Mouse (Mus musculus) retina, postnatal 7 days (tissue): ENCODE data around the gene Unc93a.
"Not testable (repeated sequence)": the region's sequence is repeated elsewhere in the genome, so short reads cannot be mapped to it uniquely, and the experiment has no call there.

Experiments used
- DNase-seq: peaks from one replicate; pipeline ENCODE4 v3.0.0-alpha.2; 2012; ENCODE audit warnings: low read depth, low spot score

Unc93a gene

GRCm38 (mm10) chr17:13131710-13132109, at the start of gene Unc93a:
Unc93a (minus strand) TSS chr17:13131810.
- not testable (repeated sequence) for DNase-seq

GRCm38 (mm10) chr17:13180491-13180890, 48.9 kb upstream of the Unc93a start:
- not testable (repeated sequence) for DNase-seq

GRCm38 (mm10) chr17:13179021-13179420, 47.4 kb upstream of the Unc93a start:
- not testable (repeated sequence) for DNase-seq

GRCm38 (mm10) chr17:13177796-13178195, 46.2 kb upstream of the Unc93a start:
- DNase-seq, result not testable (repeated sequence)

GRCm38 (mm10) chr17:13175609-13176008, 44.0 kb upstream of the Unc93a start:
- not testable (repeated sequence) for DNase-seq

- not testable (repeated sequence) for DNase-seq
Measured at GRCm38 (mm10) chr17:13174029-13174428, 42.4 kb upstream of the Unc93a start.

- DNase-seq, result not testable (repeated sequence)
Measured at GRCm38 (mm10) chr17:13173578-13173977, 42.0 kb upstream of the Unc93a start.

- DNase-seq, result not testable (repeated sequence)
Measured at GRCm38 (mm10) chr17:13146128-13146527, 14.5 kb upstream of the Unc93a start.

GRCm38 (mm10) chr17:13144580-13145215, 13.1 kb upstream of the Unc93a start:
- not testable (repeated sequence) for DNase-seq

GRCm38 (mm10) chr17:13142665-13143064, 11.1 kb upstream of the Unc93a start:
- not testable (repeated sequence) for DNase-seq

- not testable (repeated sequence) for DNase-seq
Measured at GRCm38 (mm10) chr17:13135356-13135755, 3.7 kb upstream of the Unc93a start.

- DNase-seq, result not testable (repeated sequence)
Measured at GRCm38 (mm10) chr17:13132352-13132751, 742 bp upstream of the Unc93a start.

- not testable (repeated sequence) for DNase-seq
Measured at GRCm38 (mm10) chr17:13129737-13130465, 1.7 kb downstream of the Unc93a start.

GRCm38 (mm10) chr17:13129324-13129723, 2.3 kb downstream of the Unc93a start:
- DNase-seq, result not testable (repeated sequence)

GRCm38 (mm10) chr17:13124241-13124640, 7.4 kb downstream of the Unc93a start:
- DNase-seq, result not testable (repeated sequence)

- not testable (repeated sequence) for DNase-seq
Measured at GRCm38 (mm10) chr17:13123308-13124038, 8.1 kb downstream of the Unc93a start.

GRCm38 (mm10) chr17:13112504-13113291, 18.9 kb downstream of the Unc93a start:
- DNase-seq, result not testable (repeated sequence)

- DNase-seq, result not testable (repeated sequence)
Measured at GRCm38 (mm10) chr17:13106563-13106962, 25.0 kb downstream of the Unc93a start.

GRCm38 (mm10) chr17:13092960-13093359, 38.6 kb downstream of the Unc93a start:
- not testable (repeated sequence) for DNase-seq

- DNase-seq, result not testable (repeated sequence)
Measured at GRCm38 (mm10) chr17:13092100-13092764, 39.4 kb downstream of the Unc93a start.

GRCm38 (mm10) chr17:13091510-13091909, 40.1 kb downstream of the Unc93a start:
- DNase-seq, result not testable (repeated sequence)
